Mouse (Mus musculus) kidney, adult 11 months (tissue): ENCODE results near the gene Szrd1.
"Not testable (repeated sequence)": the region's sequence is repeated elsewhere in the genome, so short reads cannot be mapped to it uniquely, and the experiment has no call there.

ENCODE experiments used
- DNase-seq: peaks from one replicate; pipeline ENCODE4 v3.0.0; 2022

Szrd1 gene

GRCm38 (mm10) chr4:141147112-141148008 lies 7.8 kb upstream of the Szrd1 start, which contains the start of gene Fbxo42:
Fbxo42 (plus strand) TSS chr4:141147913.
- peak; percentile 91 for DNase-seq

DNA sequence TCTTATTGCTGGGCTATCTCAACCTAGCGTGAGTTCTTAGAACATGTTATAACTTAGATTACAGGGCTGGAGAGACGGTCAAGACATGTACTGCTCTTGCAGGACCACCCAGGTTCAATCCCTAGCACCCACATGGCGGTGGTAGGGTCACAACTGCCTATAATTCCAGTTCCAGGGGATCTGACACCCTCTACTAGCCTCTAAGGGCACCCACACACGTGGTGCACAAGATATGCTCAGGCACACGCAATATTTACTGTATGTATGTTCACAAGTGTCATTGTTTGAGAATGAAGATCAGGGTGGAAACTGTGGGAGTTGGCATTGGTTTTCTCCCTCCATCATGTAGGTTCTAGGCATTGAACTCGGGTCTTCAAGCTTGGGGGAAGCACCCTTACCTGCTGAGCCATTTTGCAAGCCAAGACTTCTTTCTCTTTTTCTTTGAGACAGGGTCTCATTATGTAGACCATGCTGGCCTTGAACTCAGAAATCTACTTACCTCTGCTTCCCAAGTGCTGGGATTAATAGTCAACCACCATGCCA lies 7.0 kb upstream of the Szrd1 start:
- DNase-seq: no peak

DNA sequence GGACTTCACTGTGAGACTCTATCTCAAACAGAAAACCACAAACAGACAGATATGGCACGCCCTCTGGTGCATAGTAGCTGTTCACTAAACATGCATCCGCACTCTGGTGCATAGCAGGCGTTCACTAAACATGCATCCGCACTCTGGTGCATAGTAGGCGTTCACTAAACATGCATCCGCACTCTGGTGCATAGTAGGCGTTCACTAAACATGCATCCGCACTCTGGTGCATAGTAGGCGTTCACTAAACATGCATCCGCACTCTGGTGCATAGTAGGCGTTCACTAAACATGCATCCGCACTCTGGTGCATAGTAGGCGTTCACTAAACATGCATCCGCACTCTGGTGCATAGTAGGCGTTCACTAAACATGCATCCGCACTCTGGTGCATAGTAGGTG lies 5.5 kb upstream of the Szrd1 start:
- not testable (repeated sequence) for DNase-seq

GRCm38 (mm10) chr4:141142285-141142811 lies 2.8 kb upstream of the Szrd1 start:
- peak; percentile 81 for DNase-seq

DNA sequence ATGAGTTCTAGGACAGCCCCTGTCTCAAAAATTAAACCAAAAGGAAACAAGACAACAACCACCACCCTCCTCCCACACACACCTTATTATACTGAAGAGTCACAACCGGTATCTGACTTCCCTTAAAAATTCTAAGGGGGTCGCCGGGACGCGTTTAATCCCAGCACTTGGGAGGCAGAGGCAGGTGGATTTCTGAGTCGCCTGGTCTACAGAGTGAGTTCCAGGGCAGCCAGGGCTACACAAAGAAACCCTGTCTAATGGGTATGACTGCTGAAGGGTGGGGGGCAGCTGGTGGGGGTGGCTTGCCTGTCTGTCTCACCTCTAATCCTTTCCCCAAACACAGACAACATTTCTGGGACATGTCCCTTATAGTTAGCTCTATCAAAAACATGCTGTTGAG lies 1.4 kb upstream of the Szrd1 start:
- DNase-seq: no peak

DNA sequence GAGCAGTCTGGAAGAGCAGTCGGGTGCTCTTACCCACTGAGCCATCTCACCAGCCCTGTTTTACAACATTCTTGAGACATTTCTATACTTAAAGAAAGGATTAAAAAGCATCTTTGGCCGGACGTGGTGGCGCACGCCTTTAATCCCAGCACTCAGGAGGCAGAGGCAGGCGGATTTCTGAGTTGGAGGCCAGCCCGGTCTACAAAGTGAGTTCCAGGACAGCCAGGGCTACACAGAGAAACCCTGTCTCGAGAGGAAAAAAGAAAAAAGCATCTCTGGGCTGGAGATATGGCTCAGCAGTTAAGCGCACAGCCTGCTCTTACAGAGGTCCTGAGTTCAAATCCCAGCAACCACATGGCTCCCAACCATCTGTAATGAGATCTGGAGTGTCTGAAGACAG lies 779 bp upstream of the Szrd1 start:
- peak; percentile 26 for DNase-seq

DNA sequence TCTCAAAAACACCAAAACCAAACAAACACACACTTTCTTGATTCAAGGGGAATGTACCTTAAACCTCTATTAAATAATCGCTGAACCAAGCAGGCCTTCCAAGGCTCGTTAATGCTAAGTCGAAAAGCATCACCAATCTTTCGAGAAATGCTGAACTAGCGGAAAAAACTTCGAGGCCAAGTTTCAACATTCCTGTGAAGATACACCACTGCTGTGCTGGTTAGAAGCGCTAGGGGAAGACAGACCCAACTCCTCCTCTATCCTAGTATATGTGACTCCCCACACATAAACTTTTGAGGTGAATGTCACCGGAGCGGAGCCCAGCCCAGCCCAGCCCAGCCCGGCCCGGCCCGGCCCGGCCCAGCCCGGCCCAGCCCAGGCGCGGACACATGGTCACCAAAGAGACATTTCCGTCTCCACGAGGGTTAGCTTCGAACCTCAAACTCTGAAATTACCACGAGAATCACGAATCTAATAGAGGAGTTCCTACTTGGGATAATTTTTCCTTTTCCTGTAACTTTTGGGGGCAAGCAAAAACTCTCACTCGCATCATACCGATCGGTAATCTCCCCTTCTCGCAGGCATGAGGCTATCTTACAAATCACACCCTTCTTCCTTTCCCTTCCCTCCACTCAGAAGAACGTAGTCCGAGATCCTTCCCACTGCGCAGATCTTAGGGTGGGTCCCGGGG lies 1.0 kb downstream of the Szrd1 start:
- DNase-seq: peak; percentile 71

GRCm38 (mm10) chr4:141137740-141138139 lies 1.8 kb downstream of the Szrd1 start:
- DNase-seq: not testable (repeated sequence)

DNA sequence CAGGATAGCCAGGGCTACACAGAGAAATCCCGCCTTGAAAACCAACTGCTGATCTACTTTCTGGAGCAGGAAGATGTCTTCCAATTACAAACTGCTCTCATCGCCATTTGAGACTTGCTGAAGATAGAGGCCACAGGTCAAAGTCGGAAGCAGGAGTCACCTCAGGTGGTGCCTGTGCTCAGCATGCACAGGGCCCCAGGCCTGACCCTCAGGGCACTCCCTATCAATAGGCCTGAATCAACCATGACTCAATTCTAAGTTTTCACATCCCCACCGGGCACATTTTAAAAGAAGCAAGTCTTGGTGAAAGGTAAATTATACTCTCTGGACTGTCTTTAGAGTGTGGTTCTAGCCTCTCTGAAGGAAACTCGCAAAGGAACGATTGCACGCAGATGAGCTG lies 3.4 kb downstream of the Szrd1 start:
- DNase-seq: no peak

- no peak for DNase-seq
These were observed 4.6 kb downstream of the Szrd1 start for GRCm38 (mm10) chr4:141134751-141135530.

- peak; percentile 66 for DNase-seq
These were observed 5.5 kb downstream of the Szrd1 start for GRCm38 (mm10) chr4:141134031-141134441.

DNA sequence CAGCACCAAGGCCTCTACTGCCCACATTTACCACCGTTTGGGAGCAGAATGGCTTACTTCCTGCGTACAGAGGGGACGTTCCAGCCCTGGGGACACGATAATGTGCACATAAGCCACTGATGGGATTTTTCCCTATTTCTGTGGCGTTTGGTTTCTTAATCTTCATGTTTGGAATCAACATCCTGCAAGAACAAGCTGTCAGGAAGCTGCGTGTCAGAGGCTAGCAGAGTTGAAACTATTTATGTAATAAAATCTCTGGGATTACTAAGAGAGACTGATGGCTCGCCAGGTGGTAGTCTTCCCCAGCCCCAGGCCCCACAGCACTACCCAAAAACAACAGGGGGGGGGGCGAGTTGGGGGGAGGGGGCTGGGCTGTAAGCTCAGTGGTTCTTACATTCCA lies 6.3 kb downstream of the Szrd1 start:
- no peak for DNase-seq

GRCm38 (mm10) chr4:141132191-141132590 lies 7.4 kb downstream of the Szrd1 start:
- no peak for DNase-seq

GRCm38 (mm10) chr4:141131531-141132061 lies 8.0 kb downstream of the Szrd1 start:
- DNase-seq: peak; percentile 81

GRCm38 (mm10) chr4:141130704-141131342 lies 8.8 kb downstream of the Szrd1 start:
- no peak for DNase-seq

DNA sequence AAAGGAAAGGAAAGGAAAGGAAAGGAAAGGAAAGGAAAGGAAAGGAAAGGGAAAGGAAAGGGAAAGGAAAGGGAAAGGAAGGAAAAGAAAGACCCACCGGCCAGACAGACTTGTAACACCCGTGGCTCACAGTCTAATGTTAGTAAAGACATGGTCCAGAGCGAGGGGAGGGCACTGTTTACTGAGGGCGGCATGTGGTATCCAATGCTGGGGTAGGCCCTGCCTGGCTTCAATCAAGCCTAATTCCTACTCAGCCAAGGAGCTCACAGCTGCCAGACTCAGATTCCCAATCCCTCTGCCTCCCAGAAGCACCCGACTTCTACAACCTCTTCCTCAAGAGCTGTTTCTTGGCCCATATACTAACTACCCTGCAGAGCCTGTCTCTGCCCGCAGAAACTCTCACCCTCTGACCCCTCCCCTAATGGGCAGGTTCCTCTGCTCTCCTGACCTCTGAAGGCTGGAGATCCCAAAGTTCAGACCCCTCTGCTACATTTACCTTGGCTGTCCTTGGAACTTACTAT lies 10.3 kb downstream of the Szrd1 start:
- DNase-seq: no peak

DNA sequence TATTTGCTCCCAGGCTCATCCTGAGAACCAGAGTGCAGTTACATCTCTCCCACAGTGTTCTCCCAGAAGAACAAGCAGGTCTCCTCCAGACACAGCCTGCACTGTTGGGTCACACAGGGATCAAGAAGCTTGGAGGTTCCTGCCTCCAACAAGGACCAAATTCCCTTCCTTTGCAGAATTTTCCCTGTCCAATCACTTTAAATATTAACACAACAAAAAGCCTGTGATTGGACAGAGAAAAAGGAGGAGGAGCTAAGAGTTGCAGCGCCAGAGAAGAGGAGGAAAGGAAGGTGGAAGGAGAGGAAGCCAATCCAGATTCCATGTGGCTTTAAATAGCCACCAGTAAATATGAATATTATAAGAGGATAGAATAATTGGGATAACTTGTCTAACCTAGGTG lies 16.5 kb downstream of the Szrd1 start:
- DNase-seq: no peak

DNA sequence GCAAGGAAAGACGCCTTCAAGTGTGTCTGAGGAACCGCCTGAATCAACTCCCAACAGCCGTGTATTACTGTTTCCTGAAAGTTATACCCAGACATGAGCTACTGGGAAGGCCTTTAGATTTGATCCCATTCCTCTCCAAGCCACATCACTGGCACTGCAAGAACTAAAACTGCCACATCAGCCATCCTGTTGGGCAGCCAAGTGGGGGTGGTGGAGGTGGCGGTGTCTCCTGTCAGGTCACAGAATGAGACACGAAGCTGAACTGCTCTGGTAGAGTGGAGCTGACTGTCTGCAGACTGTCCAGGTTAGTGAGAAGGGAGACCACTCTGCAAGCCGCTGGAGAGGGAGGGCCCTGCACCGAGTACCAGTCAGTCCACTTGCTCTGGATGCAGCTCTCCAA lies 16.9 kb downstream of the Szrd1 start:
- DNase-seq: no peak

DNA sequence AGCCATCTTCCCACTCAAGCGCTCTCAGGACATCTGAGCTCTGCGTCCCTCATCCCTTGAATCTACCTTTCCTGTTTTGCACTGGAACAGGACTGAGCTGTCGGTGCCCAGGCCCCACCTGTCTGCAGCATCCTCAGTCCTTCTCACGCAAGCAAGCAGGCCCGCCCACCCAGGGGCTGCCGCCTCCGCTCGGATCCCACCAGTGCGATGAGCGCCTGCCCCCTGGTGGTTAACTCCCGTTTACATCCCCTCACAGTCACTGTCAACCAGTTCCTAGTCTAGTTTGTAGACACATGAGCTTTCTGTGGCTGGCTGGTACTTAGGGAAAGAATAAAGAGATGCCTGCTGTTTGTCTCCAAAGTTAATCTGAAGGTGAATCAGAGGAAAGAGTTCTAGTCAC lies 18.9 kb downstream of the Szrd1 start:
- no peak for DNase-seq

- DNase-seq: no peak
These were observed 20.9 kb downstream of the Szrd1 start for GRCm38 (mm10) chr4:141118691-141119090.

GRCm38 (mm10) chr4:141115398-141115797 lies 24.2 kb downstream of the Szrd1 start:
- DNase-seq: no peak

GRCm38 (mm10) chr4:141114521-141114981 lies 25.0 kb downstream of the Szrd1 start:
- no peak for DNase-seq
